Mouse (Mus musculus) brain, embryonic 14.5 days (tissue): ENCODE data around the gene Abhd14a. TPM values are rescaled to one million over a fixed set of nuclear protein-coding genes. Genes with fewer than 3 reads are reported as not detected.
A peak's percentile ranks its signal among the peaks of the same experiment; 100 is the strongest.

ENCODE experiments used
- DNase-seq: peaks from one replicate; pipeline ENCODE4 v3.0.0-alpha.2; 2011; ENCODE audit warnings: low read depth
- CTCF ChIP-seq: fragments of 200-500 bp; IDR thresholded peaks from 2 replicates; pipeline ENCODE4 v1.5.1; 2012; ENCODE audit warnings: inconsistent platforms, mild to moderate bottlenecking, moderate library complexity, borderline replicate concordance; ENCODE audit not compliant: insufficient read depth, insufficient read length; ENCODE audit errors: extremely low read depth
- POLR2A ChIP-seq: fragments of 200-500 bp; IDR thresholded peaks from 2 replicates; pipeline ENCODE4 v1.6.1; 2012; ENCODE audit warnings: mild to moderate bottlenecking, inconsistent platforms, borderline replicate concordance; ENCODE audit not compliant: poor library complexity, insufficient read depth, insufficient read length, severe bottlenecking; ENCODE audit errors: extremely low read depth
- polyA plus RNA-seq: library from polyadenylated mRNA; depleted of rRNA; stranded (reverse); fragments of >200 nt; gene quantifications from 2 replicates; pipeline ENCODE4 v1.2.3, GENCODE M21; 2012

The Abhd14a gene
- polyA plus RNA-seq, 1 experiment = 59.1 TPM

GRCm38 (mm10) chr9:106457163-106457559 is 9.7 kb upstream of the Abhd14a start:
- no peak for TF ChIP-seq POLR2A
- no peak for TF ChIP-seq CTCF

DNA sequence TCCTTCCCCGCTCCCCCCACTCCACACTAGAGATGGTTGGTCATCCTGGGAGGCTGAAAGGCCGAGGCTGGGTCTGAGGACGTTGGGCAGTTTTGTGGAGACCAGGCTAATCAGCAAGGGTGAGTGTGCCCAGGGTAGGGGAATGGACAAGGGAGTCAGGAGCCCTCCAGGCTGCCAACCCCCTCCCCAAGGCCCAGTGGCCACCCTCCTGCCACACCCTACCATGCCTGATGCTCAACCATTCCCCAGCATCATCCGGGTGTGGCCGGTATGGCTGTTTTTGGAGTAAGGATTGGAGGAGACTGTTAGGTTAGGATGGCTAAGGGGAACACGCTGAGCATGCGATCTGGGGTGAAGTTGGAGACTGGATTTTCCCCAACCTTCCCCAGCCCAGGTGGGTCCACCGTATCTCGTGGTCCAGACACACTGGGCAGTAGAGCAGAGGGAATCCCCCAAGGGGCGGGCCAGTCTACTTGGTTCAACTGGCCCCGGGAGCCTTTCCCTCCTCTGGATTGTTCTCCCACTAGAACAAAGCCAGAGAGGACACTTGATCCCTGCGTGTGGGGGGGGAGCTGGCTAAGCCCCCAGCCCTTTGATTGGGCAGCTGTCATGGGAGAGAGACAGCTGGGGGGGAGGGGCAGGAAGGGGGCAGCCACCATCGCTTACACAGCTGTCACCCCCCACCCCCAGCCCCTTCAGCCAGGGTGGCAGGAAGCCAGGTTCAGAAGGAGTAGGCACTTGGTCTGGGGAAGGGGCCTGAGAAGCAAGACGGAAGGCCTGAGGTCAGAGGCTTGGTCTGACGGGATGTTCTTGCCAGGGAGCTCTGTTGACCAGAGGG is 9.1 kb upstream of the Abhd14a start:
- DNase-seq = peak; percentile 86

More at GRCm38 (mm10) chr9:106457163-106457559, 9.7 kb upstream of the Abhd14a start:
- peak; percentile 48 for DNase-seq

DNA sequence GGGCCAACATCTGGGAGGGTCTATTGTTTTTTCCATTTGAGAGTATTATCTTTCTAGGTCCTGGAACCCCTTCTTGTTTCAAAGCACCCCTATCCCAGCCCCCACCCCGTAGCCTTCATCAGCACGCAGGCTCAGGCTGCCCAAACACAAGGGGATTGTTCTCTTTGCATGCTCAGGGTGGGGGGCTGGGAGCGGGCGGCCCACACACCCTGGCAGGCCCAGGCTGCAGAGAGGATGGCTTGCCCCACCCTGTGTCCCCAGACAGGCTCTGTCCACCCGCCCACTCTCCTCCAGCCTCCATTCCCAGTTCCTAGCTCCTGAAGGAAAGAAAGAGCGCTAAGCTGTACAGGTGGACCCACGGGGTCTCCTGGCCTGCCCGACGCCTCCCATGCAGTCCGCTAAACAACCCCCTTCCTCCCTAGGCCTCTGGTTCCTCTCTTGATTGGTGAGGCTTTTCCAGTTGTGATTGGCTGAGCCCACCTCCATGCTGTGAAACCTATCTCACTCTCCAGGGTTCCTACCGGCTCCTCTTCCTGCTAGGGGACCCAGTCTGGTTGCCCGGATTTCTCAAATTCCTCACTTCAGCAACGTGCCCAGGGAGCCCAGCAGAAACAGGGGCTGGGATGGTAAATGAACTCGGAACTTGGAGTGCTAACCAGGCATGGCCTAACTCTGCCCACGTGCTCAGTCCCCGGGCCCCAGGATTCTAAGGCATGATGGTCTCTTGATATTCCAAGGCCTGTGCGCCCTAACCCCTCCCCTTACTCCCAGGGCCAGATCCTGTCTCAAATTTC is 7.6 kb upstream of the Abhd14a start:
- TF ChIP-seq CTCF = no peak
- peak; percentile 25; the same call in 1 of the 2 replicates for TF ChIP-seq POLR2A
- peak; percentile 84 for DNase-seq

More for the DNA sequence above, 9.1 kb upstream of the Abhd14a start:
- TF ChIP-seq CTCF (no peak), POLR2A (no peak)

GRCm38 (mm10) chr9:106454071-106454761 is 6.7 kb upstream of the Abhd14a start:
- TF ChIP-seq POLR2A (no peak), CTCF (no peak)
- DNase-seq = peak; percentile 62

DNA sequence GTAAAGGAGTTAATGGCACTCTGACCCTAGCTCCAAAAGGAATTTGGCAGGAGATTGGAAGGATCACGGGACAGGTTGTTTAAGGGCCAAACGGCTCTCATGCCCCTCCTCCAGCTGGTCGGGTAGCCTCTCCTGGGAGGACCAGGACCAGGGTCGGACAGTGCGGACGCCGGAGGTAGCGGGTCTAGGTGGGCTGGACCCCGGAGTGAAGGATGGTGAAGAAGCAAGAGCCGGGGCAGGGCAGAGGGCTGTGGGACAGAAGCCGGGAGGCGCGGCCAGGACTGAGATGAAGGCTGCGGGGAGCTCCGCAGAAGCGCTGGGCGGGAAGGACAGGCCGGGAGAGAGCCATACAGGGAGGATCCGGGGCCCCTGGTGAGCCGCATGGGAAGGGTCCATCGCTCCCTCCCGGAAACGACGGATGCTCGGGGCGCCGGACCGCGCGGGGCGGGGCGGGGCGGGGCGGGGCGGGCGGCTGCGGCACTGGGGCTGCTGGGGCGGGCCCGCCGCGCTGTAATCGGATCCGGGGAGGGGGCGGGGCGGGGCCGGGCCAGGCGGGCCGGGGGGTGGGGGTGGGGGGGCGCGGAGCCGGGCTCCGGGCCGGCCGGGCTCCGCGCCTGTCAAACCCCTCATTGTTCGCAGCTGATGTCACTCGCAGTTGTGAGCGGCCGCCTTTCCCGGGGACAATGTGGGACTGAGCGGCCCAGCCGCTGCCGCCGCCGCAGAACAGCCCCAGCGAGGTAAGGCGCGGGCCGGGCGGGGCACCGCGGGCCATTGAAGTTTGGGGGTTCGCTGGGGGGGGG is 6.0 kb upstream of the Abhd14a start, which contains the start of gene Pcbp4:
Gene Pcbp4 (plus strand): TSS at position 21 of the 800 bp plus-strand sequence.
- DNase-seq = peak; percentile 86
- TF ChIP-seq POLR2A = peak; percentile 56
- no peak for TF ChIP-seq CTCF

DNA sequence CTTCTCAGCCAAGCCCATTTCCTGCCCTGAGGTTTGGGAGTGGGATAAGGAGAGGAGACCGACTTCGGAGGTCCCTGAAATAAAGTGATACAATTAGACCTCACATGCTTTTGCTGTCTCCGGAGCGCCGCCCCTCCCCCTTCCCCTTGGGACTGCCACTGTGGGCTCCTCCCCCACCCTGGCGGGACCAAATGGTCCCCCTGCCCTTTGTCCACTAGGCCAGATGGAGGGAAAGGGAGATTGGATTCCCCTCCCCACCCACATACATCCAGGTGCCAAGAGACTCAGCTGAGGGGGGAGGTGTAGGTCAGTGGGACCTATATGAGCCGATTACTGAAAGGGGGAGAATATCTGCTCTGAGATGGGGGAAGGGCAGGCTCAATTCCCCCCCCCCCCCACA is 5.3 kb upstream of the Abhd14a start:
- TF ChIP-seq CTCF (no peak), POLR2A (no peak)
- peak; percentile 68 for DNase-seq

DNA sequence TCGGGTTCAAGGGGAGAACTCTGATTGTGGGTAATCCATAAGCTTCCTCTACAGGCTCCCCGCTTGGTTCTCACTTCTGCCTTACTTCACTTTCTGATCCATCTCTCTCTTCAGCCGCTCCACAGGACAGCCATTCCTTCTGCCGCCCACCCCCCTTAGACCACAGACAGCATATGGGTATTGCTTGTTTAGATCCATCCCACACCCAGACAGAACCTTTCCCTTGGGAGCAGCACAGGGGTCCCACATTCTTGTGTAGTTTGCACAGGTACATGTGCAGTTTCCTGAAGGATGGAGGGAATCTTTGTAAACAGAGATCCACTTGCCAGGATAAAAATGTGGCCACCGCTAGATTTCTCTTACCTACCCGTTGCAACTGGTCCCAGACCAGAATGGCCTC is 4.9 kb upstream of the Abhd14a start:
- DNase-seq = no peak
- TF ChIP-seq CTCF = no peak
- TF ChIP-seq POLR2A = no peak

DNA sequence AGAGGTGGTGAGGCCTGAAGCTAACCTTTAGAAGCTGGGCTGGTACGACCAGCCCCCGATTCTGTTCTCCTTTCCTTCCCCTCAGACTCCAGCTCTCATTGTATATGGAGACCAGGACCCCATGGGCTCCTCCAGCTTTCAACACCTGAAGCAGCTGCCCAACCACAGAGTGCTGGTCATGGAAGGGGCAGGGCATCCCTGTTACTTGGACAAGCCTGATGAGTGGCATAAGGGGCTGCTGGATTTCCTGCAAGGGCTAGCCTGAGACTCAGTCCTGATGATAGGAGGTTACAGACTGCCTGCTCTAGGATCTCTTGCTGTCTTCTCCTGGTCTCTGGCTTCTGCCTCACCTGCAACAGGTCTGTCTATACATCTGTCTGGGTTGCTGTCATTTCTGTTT is 4.4 kb upstream of the Abhd14a start:
- DNase-seq = no peak

GRCm38 (mm10) chr9:106451298-106451697 is 3.8 kb upstream of the Abhd14a start:
- no peak for TF ChIP-seq CTCF
- no peak for TF ChIP-seq POLR2A
- DNase-seq = no peak

More for the DNA sequence above, 4.4 kb upstream of the Abhd14a start:
- no peak for TF ChIP-seq CTCF
- TF ChIP-seq POLR2A = no peak

DNA sequence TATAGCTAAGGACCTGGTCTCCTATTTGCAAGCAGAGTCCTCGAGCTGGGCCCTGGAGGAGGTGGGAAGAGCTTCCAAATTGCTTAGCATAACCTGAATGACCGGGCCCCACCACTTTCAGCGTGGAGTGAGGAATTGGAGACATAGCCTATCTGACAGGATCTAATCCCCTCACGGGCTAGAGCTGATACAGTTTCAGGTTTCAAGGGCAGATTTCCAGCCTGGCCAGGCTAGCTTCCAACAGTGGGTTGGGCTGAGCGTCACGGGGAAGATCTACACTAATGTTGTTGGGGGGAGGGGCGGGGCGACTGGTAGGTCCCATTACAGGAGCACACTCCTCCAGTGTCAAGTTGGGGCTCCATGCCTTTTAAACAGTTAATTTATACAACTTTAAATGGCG is 3.2 kb upstream of the Abhd14a start:
- peak; percentile 59 for DNase-seq
- TF ChIP-seq POLR2A (no peak), CTCF (no peak)
